Mouse (Mus musculus) heart, embryonic 11.5 days (tissue): ENCODE data around the gene Gm12216. TPM values are rescaled to one million over a fixed set of nuclear protein-coding genes. Genes with fewer than 3 reads are reported as not detected.
"Not testable (repeated sequence)": the region's sequence is repeated elsewhere in the genome, so short reads cannot be mapped to it uniquely, and the experiment has no call there.

Experiments
- ATAC-seq: fragments of 200-750 bp; cut with Nextera tagmentation; replicated peaks from 2 replicates; pipeline ENCODE4 v1.8.0; 2017; ENCODE audit warnings: moderate library complexity; ENCODE audit not compliant: insufficient number of reproducible peaks, low FRiP score, low TSS enrichment
- H3K27ac ChIP-seq: fragments of 300-500 bp; sonication (generic); 2 replicates; pipeline ENCODE4 v1.5.1; 2014; ENCODE audit warnings: mild to moderate bottlenecking, low read depth, low read length
- H3K27me3 ChIP-seq: fragments of 300-500 bp; sonication (generic); 2 replicates; pipeline ENCODE4 v1.6.1; 2014; ENCODE audit warnings: mild to moderate bottlenecking, low read length, mixed read lengths; ENCODE audit not compliant: control insufficient read depth, insufficient read depth
- H3K36me3 ChIP-seq: fragments of 300-500 bp; sonication (generic); 2 replicates; pipeline ENCODE4 v1.6.1; 2014; ENCODE audit warnings: mild to moderate bottlenecking, low read length, moderate library complexity, mixed read lengths; ENCODE audit not compliant: control insufficient read depth, insufficient read depth
- H3K4me1 ChIP-seq: fragments of 300-500 bp; sonication (generic); 2 replicates; pipeline ENCODE4 v1.6.1; 2014; ENCODE audit warnings: low read length; ENCODE audit not compliant: control insufficient read depth, insufficient read depth
- H3K4me2 ChIP-seq: fragments of 300-500 bp; sonication (generic); 2 replicates; pipeline ENCODE4 v1.6.1; 2014; ENCODE audit warnings: mild to moderate bottlenecking, moderate library complexity
- H3K4me3 ChIP-seq: fragments of 300-500 bp; sonication (generic); 2 replicates; pipeline ENCODE4 v1.5.1; 2014; ENCODE audit warnings: low read depth, low read length
- H3K9ac ChIP-seq: fragments of 300-500 bp; sonication (generic); 2 replicates; pipeline ENCODE4 v1.6.1; 2014; ENCODE audit warnings: mild to moderate bottlenecking, low read depth, low read length, moderate library complexity
- H3K9me3 ChIP-seq: fragments of 300-500 bp; sonication (generic); replicated peaks from 2 replicates; pipeline ENCODE4 v1.6.1; 2016; ENCODE audit warnings: low read length; ENCODE audit not compliant: control insufficient read depth
- WGBS: fragments of 180-500 bp; shearing (Covaris S2); extraction: QIAGEN DNeasy Blood & Tissue Kit; methylation state at CpG from one replicate; pipeline ENCODE4 v1.1.7; 2014; ENCODE audit not compliant: insufficient replicate concordance; 5-methylcytosine and 5-hydroxymethylcytosine counted together
- polyA plus RNA-seq: library from polyadenylated mRNA; unstranded; fragments of >200 nt; fragmentation: Nextera tagmentation; extraction: Ambion mirVana; gene quantifications from 2 replicates; pipeline ENCODE4 v1.2.1, GENCODE M21; 2014

Gm12216 gene
- polyA plus RNA-seq, 1 experiment from 2014 or later: not detected

- H3K4me3 ChIP-seq: no peak overlapping the region
- H3K36me3 ChIP-seq: no peaks in the 10 kb centered on the region
- no peaks in the 10 kb centered on the region for H3K27me3 ChIP-seq
- ATAC-seq: no peak
- H3K4me2 ChIP-seq: no peak overlapping the region
- peak overlapping the region; percentile 73; the same call in 1 of the 2 replicates for H3K27ac ChIP-seq
- no peak overlapping the region for H3K9ac ChIP-seq
- 66% methylated on average over 5 of the region's 5 CpGs for whole genome bisulfite sequencing
- H3K4me1 ChIP-seq: peaks cover 50% of the 10 kb centered on the region
- no peaks in the 10 kb centered on the region for H3K9me3 ChIP-seq
These were observed 97.8 kb downstream of the Gm12216 start for GRCm38 (mm10) chr11:53761284-53761683.

GRCm38 (mm10) chr11:53759545-53760406, 99.3 kb downstream of the Gm12216 start:
- H3K36me3 ChIP-seq: no peaks in the 10 kb centered on the region
- H3K9me3 ChIP-seq: no peaks in the 10 kb centered on the region
- peaks cover 50% of the 10 kb centered on the region for H3K4me1 ChIP-seq
- peak overlapping the region; percentile 49 for H3K9ac ChIP-seq
- peak overlapping the region; percentile 59 for H3K4me2 ChIP-seq
- H3K27ac ChIP-seq: peak overlapping the region; percentile 46; the same call in 1 of the 2 replicates
- peak overlapping the region; percentile 12; the same call in 1 of the 2 replicates for H3K4me3 ChIP-seq
- no peaks in the 10 kb centered on the region for H3K27me3 ChIP-seq
- ATAC-seq: no peak
- WGBS: 7% methylated on average over 22 of the region's 22 CpGs

DNA sequence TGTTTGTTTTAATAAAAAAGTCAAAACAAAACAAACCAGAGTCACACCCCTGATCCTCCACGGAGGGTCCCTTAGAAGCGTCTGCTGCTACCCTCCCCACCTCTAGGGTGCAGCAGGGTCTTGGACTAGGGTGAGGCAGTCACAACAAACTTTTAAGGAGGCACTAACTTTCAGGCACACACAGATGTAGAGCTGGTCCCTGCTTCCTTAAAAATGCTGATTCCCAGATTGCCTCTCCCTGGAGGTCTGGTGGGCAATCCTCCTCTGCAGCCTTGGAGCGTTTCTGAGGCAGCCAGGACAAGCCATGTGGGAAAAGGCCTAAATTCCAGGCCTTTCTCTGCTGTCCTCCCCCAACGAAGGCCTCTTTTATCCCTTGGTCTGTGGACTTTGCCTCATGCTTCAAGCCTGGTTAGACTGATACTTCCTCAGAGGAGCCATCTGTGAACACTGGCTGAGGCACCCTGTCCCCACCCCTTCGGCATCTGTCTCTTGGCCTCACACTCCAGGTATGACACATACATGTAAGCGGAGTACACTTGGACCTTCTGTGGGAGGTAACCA, 100.2 kb downstream of the Gm12216 start:
- 38% methylated on average over 6 of the region's 6 CpGs for WGBS
- peak overlapping the region; percentile 46; the same call in 1 of the 2 replicates for H3K27ac ChIP-seq
- no peaks in the 10 kb centered on the region for H3K9me3 ChIP-seq
- H3K4me3 ChIP-seq: no peak overlapping the region
- no peak for ATAC-seq
- H3K4me2 ChIP-seq: no peak overlapping the region; the same call in 1 of the 2 replicates
- H3K27me3 ChIP-seq: no peaks in the 10 kb centered on the region
- H3K9ac ChIP-seq: peak overlapping the region; percentile 18; the same call in 1 of the 2 replicates
- peaks cover 42% of the 10 kb centered on the region for H3K4me1 ChIP-seq
- no peaks in the 10 kb centered on the region for H3K36me3 ChIP-seq

GRCm38 (mm10) chr11:53758033-53758432, 101.0 kb downstream of the Gm12216 start:
- WGBS: 76% methylated on average over 9 of the region's 9 CpGs
- peaks cover 33% of the 10 kb centered on the region for H3K4me1 ChIP-seq
- not testable (repeated sequence) for H3K36me3 ChIP-seq, H3K4me3 ChIP-seq, H3K4me2 ChIP-seq, H3K27me3 ChIP-seq, H3K27ac ChIP-seq, H3K9ac ChIP-seq, ATAC-seq, H3K9me3 ChIP-seq

- H3K9ac ChIP-seq: no peak overlapping the region
- ATAC-seq: no peak
- no peaks in the 10 kb centered on the region for H3K9me3 ChIP-seq
- H3K27me3 ChIP-seq: no peaks in the 10 kb centered on the region
- H3K4me2 ChIP-seq: no peak overlapping the region
- H3K36me3 ChIP-seq: no peaks in the 10 kb centered on the region
- H3K4me3 ChIP-seq: no peak overlapping the region
- peaks cover 31% of the 10 kb centered on the region for H3K4me1 ChIP-seq
- WGBS: 75% methylated on average over 4 of the region's 4 CpGs
- no peak overlapping the region for H3K27ac ChIP-seq
These were observed 101.4 kb downstream of the Gm12216 start for GRCm38 (mm10) chr11:53757612-53758011.

DNA sequence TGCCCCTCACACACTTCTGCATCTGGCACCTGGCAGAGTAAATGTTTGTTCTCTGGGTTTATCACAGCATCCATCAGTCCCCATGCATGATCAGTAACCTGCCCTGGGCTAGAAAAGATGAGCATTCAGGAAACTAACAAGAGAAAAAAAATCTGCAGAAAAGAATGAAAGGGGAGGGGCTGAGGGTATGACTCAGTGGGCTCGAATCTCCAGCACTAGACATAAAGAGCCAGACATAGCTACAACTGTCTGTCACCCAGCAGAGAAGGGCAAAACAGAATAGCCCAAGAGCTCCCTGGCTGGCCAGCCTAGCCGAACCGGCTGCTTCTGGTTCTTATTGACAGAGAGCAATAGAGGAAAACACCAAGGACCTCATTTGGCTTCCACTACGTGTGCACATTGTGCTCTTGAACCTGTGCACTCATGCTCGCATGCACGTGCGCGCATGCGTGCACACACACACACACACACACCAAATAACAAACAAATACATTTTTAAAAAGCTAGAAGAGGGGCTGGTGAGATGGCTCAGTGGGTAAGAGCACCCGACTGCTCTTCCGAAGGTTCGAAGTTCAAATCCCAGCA, 104.0 kb downstream of the Gm12216 start:
- 77% methylated on average over 12 of the region's 12 CpGs for WGBS
- H3K27ac ChIP-seq: no peak overlapping the region
- no peaks in the 10 kb centered on the region for H3K9me3 ChIP-seq
- H3K9ac ChIP-seq: no peak overlapping the region
- H3K4me1 ChIP-seq: peaks cover 15% of the 10 kb centered on the region
- no peak overlapping the region for H3K4me3 ChIP-seq
- no peak overlapping the region for H3K4me2 ChIP-seq
- no peak for ATAC-seq
- H3K27me3 ChIP-seq: no peaks in the 10 kb centered on the region
- H3K36me3 ChIP-seq: no peaks in the 10 kb centered on the region

DNA sequence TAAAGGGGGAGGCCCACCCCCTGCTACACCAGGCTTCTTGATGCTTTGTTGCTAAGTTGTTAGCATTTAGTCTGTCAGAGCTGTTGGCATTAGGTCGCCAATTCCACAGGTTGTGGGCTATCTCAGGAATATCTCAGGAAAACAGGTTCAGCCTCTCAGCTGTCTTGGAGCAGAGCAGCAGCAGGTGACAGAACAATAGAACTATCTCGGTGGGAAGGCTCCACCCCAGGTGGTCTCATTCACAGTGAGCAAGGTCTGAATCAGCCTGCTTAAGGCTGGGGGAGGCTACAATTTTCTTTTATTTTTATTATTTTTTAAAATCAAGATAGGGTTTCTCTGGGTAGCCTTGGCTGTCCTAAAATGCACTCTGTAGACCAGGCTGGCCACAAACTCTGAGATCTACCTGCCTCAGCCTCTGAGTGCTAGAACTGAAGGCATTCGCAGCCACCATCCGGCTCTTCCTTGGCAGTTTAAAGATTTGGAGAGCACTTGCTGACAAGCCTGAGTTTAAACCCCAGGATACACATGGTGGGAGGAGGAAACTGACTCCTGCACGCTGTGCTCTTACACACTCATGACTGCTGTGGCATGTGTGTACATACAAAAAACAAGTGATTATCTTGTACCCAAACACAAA, 109.2 kb downstream of the Gm12216 start:
- H3K27ac ChIP-seq: no peak overlapping the region
- 49% methylated on average over 5 of the region's 5 CpGs for WGBS
- no peak overlapping the region for H3K4me3 ChIP-seq

GRCm38 (mm10) chr11:53749306-53749705, 109.8 kb downstream of the Gm12216 start:
- 69% methylated on average over 4 of the region's 4 CpGs for WGBS
- Histone ChIP-seq H3K4me2 (no peak overlapping the region), H3K4me1 (no peaks in the 10 kb centered on the region), H3K27ac (no peak overlapping the region), H3K4me3 (no peak overlapping the region), H3K36me3 (no peaks in the 10 kb centered on the region), H3K9me3 (no peaks in the 10 kb centered on the region), H3K9ac (no peak overlapping the region), H3K27me3 (no peaks in the 10 kb centered on the region)
- no peak for ATAC-seq

More for the DNA sequence above, 109.2 kb downstream of the Gm12216 start:
- no peak overlapping the region for H3K9ac ChIP-seq
- no peak overlapping the region for H3K4me2 ChIP-seq
- no peak for ATAC-seq
- no peaks in the 10 kb centered on the region for H3K27me3 ChIP-seq
- no peaks in the 10 kb centered on the region for H3K36me3 ChIP-seq
- H3K9me3 ChIP-seq: no peaks in the 10 kb centered on the region
- H3K4me1 ChIP-seq: no peaks in the 10 kb centered on the region
